Mouse (Mus musculus) liver (tissue): Measurements from ENCODE around the gene Dip2c.

Source experiments
- DNase-seq: peaks from one replicate; pipeline ENCODE4 v3.0.0-alpha.2; 2020; ENCODE audit warnings: mixed read lengths

Gene Dip2c

DNA sequence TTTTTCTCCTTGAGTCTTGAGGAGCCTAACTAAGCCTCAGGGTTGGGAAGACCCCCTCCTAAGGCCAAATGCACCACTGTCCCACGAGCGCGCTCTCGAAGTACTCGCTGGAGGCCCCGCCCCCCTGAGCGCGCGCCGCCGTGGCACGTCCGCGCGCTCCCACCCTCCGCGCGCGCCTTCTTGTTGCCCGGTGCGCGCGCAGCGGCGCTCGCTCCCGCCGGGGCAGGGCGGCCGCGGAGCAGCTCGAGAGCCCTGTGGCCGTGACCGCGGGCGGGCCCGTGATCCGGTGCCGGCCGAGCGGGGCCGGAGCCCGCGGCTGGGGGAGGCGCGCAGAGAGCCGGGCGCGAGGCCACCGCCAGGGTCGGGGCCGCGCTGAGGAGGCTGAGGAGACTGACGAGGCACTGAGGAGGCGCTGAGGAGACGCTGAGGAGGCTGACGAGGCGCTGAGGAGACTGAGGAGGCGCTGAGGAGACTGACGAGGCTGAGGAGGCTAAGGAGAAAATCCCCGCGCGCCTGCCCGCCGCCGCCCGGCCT is at the start of gene Dip2c:
Dip2c (plus strand) TSS at position 207 of the 534 bp plus-strand sequence.
- DNase-seq, result peak; percentile 73

- no peak for DNase-seq
Measured at GRCm38 (mm10) chr13:9227078-9227477, 49.2 kb upstream of the Dip2c start.

GRCm38 (mm10) chr13:9237495-9237894 is 38.8 kb upstream of the Dip2c start:
- DNase-seq, result peak; percentile 10

GRCm38 (mm10) chr13:9239127-9239526 is 37.2 kb upstream of the Dip2c start:
- no peak for DNase-seq

- DNase-seq, result no peak
Measured at GRCm38 (mm10) chr13:9239631-9240236, 36.6 kb upstream of the Dip2c start.

DNA sequence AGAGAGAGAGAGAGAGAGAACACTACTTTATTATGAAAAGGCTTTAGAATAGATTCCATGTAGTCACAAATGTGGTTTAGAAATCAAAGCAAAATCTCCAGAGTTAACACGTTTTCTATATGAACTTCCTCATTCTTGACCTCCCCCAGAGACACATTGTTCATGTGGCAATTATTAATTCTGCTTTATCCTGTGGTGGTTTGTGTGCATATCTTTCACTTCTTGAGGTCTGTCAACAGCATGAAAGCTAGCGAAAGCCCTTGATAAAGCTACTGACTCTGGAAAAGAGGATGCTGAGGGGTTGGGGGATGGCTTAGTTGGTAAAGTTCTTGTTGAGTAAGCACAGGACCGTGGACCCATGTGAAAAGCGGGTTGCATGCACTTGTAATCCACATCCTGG is 14.6 kb upstream of the Dip2c start:
- no peak for DNase-seq

DNA sequence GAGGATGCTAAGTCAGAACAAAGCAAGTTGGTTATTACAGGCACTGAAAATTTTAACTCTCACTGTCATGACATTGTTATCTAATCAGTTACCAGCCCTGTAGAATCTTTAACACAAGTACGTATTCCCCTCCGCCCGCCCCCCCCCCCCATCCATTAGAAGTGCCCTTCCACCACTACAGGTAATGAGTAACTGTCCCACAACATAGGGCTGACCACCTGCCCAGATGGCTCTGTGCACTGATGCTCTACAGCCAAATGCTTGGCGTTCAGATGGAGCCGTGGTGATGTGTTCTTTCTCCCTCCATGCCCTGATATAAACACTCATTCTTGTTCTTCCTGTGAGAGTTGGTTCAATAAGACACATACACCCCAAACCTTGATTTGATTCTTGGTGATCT is 10.8 kb upstream of the Dip2c start:
- no peak for DNase-seq

GRCm38 (mm10) chr13:9276856-9277620 is 710 bp downstream of the Dip2c start:
- peak; percentile 30 for DNase-seq

DNA sequence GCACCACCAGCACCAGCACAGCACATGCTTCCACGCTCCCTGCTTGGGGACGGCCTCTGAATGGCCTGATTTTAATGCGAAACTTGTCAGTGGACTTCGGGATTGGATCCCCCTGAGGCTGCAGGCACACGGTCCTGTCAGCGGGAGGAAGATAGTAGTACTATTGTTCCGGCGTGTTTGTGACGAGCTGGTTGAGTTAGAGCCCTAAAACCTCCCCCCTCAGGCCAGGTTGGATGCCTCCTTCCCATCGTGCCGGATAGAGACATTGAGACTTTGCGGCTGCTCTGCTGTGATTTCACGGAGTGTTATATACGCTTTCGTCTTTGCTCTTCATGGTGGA is 1.3 kb downstream of the Dip2c start:
- DNase-seq, result peak; percentile 2

DNA sequence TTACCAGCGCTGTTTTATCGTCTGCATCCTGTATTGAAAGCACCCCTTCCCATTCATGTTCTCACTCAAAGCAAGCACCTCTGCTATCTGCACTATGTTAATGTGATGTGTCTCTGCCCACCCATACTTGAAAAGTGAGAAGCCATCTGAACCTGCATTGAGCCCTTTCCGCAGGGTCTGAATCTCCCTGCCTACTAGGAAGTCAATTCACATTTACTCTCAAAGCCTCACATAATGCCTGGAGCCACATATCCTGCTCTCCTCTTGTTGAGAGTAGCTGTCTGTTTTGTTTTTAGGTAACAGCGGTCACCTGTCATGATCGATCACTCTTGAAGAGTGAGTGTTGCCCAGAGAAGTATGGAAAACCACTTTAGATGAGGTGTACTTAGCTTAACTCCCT is 2.3 kb downstream of the Dip2c start:
- no peak for DNase-seq

DNA sequence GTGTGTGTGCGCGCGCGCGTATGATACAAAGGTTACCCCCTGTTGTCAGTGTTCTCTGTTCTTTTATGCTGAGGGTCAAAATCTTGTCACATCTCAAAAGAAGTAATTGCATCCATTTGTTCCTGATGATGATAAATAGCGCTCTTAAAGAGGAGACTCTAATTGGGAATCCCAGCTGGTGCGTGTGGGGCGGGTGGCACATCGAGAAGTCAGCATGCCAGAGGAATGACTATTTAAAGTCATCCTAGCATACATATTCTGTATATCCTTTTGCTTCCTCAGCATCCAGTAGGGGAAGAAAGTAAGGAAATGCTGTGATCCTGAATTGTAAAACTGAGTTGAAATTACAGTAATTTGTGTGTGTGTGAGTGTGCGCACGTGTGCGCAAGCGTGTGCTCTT is 6.7 kb downstream of the Dip2c start:
- DNase-seq, result no peak

- no peak for DNase-seq
Measured at GRCm38 (mm10) chr13:9289916-9290315, 13.6 kb downstream of the Dip2c start.

DNA sequence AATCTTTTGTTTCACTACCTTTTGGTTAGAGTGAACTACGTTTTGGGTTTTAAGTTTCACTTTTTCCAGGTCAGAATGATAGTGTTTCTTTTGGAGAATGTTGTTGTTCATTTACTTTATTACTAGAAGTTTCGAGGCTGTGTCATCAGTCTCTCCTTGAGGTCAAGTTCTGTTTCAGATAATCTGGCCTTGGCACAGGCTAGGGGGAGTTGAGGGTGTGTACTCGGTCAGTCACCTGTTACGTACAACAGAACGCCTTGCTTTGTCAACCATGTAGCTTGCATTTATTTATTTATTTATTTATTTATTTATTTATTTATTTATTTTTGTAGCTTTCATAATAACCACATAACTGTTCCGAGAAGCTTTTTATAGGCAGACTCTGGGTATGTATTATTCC is 20.0 kb downstream of the Dip2c start:
- DNase-seq, result no peak

DNA sequence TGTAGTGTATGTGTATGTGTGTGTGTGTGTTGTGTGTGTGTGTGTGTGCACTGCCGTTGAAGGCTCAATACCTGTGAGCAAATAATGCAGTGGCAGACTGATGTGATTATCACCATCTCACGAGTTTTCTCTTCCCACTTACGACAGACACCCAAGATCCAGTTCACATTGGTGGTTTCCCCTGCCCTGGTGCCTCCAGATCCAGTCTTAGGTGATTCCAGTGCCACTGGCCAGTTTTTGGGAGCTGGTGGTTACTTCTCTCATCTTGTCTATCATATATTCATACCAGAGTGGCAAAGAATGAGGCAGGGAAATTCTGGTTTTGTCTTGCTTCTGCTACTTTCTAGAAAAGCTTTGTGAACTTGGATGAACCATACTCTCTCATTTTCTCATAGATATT is 20.9 kb downstream of the Dip2c start:
- no peak for DNase-seq

- DNase-seq, result no peak
Measured at GRCm38 (mm10) chr13:9297689-9298088, 21.4 kb downstream of the Dip2c start.

DNA sequence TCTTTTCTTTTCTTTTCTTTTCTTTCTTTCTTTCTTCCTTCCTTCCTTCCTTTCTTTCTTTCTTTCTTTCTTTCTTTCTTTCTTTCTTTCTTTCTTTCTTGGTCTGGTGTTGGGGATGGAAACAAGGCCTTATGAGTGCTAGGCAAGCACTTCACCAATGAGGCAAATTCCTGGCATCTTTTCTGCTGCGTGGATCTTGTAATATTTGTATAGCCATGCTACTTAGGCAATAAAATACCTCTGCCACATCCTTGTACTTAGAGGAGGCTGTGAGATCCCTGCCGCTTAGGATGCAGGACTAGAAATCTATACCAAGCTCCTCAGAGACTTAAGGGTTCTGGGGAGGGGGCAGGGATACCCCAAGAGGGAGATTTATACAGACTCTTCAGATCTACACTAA is 23.3 kb downstream of the Dip2c start:
- no peak for DNase-seq

DNA sequence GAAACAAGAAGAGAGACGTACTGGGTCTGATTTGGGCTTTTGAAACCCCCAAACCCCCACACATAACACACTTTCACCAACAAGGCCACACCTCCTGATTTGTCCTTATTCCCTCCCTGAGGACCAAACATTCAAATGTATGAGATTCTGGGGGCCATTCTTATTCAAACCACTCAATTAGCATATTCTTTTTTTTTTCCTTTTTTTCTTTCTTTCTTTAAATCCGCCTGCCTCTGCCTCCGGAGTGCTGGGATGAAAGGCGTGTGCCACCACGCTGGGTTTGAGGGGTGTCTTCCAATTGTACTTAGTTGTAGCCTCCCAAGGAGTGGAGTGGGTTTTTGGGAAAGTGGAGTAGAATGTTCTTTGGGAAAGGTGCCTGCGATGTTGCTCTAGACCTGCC is 32.5 kb downstream of the Dip2c start:
- no peak for DNase-seq

DNA sequence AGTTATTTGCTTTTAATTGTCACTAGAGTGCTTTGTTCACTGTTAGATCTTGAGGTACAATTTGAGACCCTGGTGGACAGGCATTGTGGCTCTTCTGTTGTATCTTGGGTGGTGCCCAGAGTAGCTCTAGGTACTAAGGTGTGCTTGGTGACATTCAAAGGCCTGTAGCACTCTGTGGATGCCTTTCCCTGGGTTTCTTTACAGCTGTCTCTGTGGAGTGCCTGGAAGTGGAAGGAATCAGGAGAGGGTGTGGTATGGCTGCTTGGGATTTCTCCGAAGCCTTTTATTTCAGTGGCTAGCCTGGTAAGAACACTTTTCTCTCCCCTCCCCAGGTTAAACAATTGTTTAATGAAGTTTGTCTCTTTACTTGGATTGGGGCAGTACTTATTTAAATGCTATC is 34.5 kb downstream of the Dip2c start:
- no peak for DNase-seq

DNA sequence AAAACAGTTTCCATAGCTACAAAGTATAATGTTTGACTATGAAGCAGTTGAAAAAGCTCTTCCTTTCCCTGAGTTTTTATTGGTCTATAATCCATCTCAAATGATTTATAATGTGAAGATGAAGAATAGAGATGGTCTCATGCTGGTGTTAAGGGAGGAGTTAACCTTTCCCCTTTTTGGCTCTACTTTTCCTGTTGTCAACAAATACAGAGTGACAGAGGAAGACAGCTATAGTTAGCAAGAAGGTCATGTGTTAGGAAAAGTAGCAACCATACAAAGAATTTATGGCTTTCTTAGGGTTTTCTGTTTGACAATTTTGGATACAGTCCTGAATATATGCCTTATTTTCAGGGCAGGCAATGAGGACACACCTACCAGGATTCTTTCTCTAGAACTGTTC is 36.6 kb downstream of the Dip2c start:
- DNase-seq, result no peak

GRCm38 (mm10) chr13:9314099-9314712 is 37.9 kb downstream of the Dip2c start:
- DNase-seq, result no peak

- no peak for DNase-seq
Measured at GRCm38 (mm10) chr13:9314713-9315112, 38.4 kb downstream of the Dip2c start.

DNA sequence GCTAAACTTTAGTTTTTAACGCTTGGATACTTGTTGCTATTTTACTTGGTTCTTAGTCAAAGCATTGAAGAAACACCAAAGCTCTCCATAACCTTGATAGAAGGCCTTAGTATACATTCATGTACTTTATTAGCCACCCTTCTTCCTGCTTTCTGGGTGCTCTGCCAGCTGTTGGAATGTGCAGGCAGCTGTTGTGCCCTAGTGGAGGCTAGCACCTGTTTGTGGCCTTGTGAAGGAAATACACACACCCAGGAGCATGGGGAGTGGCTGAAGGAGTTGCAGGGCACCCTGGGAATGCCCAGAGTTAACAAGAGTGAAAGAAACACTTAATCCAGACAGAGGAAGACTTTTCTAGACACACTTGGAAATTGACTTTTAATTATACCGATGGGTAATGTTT is 43.4 kb downstream of the Dip2c start:
- no peak for DNase-seq

DNA sequence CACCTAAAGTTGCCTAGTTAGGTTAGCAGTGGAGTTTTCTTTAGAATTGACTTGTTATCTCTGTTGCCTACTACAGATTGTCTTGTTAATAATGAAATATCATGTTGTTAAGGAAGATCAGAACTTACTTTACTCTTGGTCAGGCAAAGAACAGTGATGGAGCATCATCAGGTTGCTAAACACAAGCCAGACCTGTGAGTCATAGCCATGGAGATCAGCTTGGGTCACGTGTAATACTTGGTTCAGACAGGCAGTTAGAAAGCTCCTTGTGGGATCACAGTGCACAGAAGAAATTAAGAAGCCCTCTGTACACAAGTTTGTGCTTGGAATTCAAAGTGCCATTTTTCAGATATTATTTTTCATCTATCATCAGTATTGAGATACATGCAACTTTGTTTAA is 48.9 kb downstream of the Dip2c start:
- no peak for DNase-seq

- no peak for DNase-seq
Measured at GRCm38 (mm10) chr13:9329307-9329915, 53.1 kb downstream of the Dip2c start.
